Mouse (Mus musculus): ENCODE results near the gene Nt5c3b.

Gene Nt5c3b

DNA sequence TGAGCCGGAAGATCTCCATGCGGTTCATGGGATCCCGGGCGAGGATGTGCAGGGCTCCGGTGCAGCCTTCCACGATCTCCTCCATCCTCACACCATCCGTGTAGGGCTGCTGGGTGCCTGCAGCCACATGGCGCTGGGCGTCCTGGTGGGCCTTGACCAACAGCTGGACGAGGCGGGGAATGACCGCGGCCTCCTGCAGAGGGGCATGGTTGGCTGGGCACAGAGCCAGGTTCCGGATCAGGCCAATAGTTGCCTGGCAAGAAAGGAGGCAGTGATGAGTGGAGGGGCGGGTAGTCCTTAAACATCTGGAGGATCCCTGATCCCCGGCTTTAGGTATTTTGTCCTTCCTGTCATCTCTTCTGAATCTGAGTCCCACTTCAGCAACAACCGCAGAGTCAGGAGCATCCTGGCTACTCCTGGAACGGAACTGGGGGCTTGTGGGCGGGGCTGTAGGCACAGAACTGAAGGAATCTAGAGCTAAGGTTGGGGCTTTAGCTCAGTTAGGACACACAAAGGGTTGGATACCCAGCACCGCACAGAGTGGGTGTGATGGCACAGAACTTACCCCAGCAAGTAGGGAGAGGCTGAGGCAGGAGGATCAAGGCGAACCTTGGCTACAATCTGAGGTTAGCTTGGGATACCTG lies 64.7 kb downstream of the Nt5c3b start:
- no peak for DNase-seq

DNA sequence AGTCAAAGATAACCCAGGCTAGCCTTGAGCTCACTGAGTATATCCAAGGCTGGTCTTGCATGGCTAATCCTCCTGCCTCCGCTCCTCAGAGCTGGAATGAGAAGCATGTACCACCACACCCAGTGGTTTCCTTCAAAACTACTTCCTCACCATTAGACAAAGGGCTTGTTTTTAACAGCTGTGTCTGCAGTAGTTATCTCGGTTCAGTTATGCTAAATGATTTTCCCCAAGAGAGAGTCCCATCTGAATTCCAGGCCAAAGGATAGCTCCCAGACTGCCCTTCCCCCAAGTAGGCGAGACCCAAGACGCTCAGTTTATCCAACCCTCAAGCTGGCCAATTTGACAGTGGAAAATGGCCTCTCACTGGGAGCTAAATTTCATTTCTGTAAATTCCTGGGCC lies 65.6 kb downstream of the Nt5c3b start:
- no peak for DNase-seq

DNA sequence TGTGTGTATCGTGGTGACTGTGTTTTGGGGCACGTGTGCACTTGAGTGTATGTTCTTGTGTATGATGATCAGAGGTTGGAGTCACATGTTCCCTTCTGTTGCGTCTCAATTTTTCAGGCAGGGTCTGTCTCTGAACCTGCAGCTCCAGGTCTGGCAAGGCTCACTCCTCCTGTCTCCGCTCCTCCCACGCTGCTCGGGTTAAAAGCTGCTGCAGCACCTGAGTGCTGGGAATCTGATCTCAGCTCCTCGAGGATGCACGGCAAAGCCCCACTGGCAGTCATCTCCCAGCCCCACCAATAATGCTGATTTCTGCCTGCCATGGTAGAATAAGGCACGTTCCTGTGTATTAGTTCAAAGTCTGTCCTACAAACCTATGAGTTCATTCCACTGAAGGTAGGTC lies 66.5 kb downstream of the Nt5c3b start:
- DNase-seq = no peak

Data from lung, postnatal 14 days (tissue).